Mouse (Mus musculus) G1E-ER4 (cell line): ENCODE data around the gene Mmp28. TPM values are rescaled to one million over a fixed set of nuclear protein-coding genes. Genes with fewer than 3 reads are reported as not detected.

Experiments
- GATA1 ChIP-seq: IDR thresholded peaks from one replicate; pipeline ENCODE4 v1.8.0; 2012; ENCODE audit warnings: low read length, inconsistent platforms
- polyA plus RNA-seq: library from polyadenylated mRNA; stranded (reverse); fragments of >175 nt; gene quantifications from 2 replicates; pipeline ENCODE4 v1.2.3, GENCODE M21; 2012

Mmp28 gene
- polyA plus RNA-seq = not detected in 2 replicates

DNA sequence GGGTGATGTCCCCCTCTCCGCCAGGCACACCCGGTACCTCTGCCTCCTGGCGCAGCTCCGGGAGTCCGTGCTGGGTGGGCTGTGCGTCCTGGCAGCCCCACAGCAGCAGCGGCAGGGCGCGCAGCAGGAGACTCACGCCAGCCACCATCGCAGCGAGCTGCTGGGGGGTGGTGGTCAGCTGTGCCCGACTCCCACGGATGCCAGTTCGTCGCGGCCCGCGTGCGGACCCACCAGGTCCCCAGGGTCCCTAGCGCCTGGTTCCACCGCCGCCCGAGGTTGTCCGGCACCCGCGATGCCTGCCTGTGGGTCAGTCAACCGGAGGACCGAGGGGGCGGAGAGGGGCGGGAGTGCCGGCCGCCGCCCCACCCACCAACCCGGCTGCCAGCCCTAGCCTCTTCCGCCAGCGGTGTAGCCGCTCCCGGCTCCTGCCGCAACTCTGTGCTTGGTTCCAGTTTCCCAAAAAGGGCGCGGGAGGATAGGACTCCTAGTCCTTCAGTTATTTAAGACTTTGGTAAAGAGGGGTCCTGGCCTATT is at the start of gene Mmp28:
TSS of gene Mmp28 (minus strand) at position 361 of the 534 bp plus-strand sequence.
- no peak for TF ChIP-seq GATA1

DNA sequence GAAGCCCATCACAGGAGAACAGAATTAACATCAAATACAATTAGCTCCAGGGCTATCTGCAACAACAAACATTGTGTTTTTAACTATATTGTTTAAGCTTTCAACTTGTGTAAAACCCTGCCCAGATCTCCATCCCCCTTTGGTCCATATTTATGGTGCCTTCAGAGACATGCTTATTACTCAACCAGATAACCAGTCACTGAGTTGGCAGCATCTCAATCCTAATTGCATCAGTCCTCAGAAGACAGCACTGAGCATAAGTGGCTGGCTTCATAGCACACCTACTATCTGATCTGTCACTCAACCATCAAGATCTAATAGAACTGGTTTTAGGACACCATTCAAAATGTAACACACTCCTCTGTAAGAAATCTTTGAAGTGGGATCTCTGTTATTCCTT is 46.6 kb upstream of the Mmp28 start:
- no peak for TF ChIP-seq GATA1

DNA sequence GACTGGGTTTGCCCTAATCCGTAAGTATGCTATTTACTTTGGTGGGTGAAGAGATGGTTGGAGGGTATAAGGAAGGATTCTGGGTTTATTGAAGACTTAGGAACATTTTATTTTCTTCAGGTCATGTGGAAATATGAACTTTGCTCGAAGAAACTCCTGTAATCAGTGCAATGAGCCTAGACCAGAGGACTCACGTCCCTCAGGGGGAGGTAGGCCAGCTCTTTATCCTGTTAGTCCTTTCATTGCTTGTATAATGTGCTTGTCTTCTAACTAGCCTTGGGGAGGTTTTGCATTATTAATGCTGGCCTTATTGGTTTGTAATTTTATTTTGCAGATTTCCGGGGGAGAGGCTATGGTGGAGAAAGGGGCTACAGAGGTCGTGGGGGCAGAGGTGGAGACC is 41.4 kb upstream of the Mmp28 start:
- no peak for TF ChIP-seq GATA1

DNA sequence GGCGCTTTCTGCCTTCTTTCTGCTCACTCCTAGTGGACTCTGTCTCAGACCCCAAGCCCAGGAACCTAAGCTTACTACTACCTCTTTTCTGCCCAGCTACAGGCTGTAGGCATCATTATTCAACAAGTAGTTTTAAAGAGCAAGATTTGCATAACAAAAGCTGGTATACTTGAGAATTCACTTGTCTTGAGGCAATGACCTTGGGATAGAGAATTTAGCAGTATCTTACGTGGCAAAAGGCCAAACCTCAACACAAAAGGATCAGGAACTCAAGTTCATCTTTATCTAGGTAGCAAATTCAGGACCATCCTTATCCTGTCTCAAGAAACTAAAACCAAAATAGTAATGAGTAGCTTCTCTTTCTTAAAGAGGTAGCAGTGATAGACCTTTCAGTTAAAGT is 32.7 kb upstream of the Mmp28 start:
- no peak for TF ChIP-seq GATA1

DNA sequence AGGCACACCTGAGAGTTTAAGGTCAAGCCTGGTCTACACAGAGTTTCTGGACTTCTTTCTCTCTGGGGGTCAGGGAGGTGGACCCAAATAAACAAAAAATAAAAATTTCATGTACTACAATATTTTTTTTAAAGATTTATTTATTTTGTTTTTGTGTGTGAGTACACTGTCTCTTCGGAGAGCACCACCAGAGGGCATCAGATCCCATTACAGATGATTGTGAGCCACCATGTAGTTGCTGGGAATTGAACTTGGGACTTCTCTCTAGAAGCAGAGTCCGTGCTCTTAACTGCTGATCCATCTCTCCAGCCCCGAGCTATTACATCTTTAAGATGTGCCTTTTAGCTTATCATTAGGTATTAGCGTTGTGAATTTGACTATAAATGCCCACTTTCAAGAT is 28.6 kb upstream of the Mmp28 start:
- TF ChIP-seq GATA1 = no peak

DNA sequence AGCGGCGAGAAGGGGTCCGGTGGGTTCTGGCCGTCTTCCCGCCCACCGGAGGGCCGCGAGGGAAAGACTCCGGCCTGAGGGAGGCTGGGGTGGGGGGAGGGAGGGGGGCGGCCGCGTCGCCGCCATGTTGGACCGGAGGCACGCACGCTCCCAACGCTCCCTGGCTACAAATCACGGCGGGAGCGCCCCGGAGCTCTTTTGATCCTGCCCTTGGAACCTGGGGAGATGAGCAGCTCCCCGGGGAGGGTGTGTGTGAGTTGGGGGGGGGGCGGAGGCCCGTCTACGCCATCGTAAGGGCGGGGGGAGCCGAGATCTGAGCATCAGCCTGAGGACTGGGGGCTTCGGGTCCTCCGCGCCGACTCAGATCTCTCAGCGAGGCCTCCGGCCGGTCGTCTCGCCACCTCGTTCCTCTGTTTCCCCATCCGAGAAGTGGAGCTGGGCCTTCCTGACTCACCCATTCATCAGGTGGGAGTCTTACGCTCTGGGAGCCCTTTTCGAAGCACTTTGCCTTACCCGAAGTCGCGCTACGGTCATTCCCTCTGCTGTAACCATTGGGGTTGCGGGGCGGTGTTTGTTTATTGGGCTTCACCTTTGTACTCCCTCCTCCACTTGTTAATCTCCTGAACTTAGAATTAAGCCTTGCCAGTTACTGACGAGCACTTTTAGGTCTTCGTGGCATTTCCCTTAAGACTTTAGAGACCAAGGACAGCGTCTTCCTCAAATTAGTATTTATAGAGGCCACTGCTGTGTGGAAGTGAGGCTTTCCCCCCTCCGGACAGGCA is 10.6 kb upstream of the Mmp28 start:
- no peak for TF ChIP-seq GATA1

DNA sequence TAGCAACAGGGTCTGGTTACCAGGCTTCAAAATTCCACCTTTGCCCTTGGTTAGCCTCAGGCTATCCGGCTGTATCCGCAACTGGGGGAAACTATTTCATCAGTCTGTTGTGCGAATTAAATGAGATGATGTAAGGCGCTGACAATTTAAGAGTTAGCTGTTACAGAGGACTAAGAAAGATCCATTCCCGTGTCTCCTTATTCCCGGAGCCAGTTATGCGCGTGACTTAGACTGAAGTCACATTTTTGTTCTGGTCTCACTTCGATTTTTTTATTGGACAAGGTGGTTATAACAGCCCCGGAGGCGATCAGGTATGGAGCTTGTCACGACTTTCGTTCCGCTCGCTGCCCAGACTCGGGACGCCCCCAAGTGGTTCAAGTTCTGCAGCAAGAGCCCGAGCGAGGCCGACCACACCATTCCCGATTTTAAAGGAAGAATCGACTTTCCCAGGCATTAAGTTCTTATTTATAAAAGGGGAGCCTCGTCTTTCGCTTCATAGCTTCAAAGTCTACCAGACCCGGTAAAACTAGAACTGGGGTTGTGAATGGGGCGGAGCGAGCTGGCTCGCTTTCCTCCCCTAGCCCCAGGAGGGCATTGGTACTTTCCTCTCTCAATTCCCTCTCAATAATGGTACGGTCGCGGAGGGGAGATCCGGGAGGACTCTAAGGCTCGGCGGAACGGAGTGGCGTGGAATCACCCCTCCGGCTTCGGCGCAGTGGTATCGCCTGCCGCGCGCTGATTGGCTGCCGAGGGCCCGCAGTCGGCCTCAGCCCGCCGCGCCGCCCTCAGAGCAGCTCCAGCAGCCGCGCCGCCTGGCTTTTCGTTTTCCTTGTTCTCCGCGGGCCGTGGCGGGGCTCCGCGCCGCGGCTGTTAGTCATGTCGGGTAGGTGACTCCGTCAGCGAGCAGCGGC is 9.7 kb upstream of the Mmp28 start, which contains the start of gene Taf15:
TSS of gene Taf15 (plus strand) at position 763 of the 911 bp plus-strand sequence.
- no peak for TF ChIP-seq GATA1

DNA sequence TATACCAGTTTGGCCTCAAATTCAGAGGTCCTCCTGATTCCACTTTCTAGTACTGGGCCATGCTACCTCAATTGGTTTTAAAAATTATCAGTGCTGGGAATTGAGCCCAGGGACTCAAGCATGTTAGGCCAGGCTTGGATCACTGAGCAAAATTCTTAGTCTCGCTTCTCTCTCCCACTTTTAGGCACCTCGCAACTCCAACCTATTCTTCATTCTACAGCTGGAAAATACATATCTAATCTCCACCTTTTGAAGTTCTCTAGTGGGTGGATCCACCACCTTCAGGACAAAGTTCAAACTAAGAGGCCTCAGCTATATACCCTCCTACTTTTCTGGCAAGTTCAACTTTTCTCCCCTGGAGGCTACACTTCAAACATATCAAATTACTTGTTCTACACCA is 8.9 kb upstream of the Mmp28 start:
- no peak for TF ChIP-seq GATA1

DNA sequence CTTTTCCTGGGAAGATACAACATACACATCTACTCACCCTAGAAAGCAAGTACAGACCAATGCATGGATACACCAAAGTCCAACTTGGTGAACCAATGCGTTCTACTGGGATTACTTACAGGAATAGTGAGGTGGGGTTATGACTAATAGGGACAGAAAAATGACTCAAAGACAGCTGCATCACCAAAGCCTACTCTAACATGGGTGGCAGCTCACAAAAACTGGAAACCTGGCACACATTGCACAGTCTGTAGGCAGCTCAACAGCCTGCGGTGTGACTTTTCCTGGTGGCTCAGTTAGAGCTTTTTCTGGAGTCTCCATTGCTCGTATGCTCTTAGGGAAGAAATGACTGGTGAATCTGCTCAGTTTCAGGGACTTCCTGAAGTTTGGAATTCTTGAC is 5.9 kb upstream of the Mmp28 start:
- TF ChIP-seq GATA1 = no peak

DNA sequence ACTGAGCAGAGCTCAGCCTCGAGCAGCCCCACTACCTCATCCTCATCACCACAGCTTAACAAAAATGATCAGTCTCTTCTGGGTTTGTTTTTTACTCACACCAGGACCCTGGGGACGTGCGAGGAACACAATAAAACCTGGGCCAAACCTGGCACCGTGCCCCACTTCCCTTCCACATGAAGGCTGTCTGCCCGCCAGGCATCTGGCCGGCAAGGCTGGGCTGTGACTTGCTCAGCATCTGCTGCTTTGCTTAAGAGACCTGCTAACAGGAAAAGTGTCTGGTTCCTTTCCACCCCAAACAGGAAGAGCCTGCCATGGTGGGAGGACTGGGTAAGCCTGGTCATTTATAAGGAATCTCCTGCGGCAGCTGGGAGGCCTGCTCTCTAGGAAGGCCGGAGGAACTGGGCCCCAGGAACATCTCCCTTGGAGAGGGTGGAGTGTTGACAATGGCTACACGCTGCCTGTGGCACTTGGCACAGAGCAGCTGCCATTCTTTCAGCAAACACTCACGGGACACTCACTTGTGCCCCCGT is 4.3 kb upstream of the Mmp28 start:
- TF ChIP-seq GATA1 = no peak

DNA sequence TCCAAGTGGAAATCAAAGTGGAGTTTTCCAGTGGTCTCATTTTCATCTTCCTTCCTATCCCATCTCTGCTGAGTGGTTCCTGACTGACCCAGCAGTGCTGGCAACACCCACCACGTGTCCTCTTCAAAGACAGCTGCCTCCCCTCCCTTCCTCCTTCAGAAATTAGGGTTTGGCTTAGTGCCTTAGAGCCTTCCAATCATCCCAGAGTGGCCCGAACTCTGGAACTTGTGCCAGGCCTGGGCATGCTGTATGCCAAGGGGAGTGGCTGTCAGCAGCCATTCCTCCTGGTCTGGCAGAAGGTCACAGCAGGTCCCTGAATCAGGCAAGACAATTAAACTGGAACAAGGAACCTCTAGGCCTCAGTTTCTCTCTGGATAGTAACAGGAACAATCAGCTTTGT is 3.1 kb upstream of the Mmp28 start:
- TF ChIP-seq GATA1 = no peak

DNA sequence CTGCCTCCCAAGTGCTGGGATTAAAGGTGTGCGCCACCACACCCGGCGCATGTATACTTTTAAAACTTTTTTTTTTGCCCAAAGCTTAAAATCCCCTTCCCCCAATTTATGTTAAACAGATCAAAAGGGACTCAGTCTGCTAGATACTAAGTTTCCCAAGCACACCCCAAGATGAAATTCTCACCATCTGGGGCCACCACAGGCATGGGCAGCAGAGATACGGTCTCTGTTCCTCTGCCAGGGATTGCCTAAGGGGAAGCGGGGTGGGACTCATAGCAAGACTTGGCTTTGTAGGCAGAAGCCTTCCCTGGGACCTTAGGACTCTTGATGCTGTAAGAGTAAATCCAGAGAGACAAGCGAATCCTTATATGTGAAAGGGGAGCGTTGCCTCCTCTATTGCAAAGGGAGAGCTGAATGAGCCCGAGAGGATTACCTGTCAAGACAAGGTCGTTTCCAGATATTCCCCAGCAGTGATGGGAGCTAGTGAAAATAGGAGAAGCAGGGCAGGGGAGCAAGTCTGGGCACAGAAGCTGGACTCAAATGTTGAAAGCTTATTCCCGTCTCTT is 1.3 kb downstream of the Mmp28 start:
- TF ChIP-seq GATA1 = no peak

DNA sequence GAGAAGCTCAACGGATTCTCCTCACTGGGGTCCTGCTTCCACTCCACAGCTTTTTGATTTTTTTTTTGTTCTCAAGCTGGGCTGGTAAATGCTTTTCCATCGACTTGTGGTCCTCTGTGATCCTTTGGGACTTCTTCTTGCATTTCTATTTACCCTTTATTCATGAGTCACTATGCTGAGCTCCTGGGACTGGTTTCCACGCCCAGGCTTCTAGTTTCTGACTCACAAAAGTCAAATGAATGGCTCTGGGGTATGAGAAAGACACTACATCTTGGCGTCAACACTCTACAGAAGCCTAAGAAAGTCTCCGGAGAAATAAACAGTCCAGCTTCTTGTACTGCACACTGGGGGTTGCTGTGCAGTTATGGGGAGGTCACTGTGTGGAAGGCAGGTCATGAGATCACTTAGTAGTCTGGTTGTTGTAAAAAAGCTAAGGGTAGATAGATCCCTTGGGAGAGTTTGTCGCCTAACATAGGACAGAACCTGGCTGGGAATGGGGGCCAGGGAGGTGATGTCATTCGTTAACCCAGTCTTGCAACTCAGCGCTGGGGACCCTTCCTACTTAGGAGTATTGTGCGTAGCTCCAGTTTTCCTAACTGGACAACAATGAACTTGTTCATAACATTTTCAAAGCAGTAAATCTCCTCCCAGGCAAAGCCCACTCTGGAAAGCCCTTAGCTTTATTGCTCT is 4.8 kb downstream of the Mmp28 start:
- no peak for TF ChIP-seq GATA1

DNA sequence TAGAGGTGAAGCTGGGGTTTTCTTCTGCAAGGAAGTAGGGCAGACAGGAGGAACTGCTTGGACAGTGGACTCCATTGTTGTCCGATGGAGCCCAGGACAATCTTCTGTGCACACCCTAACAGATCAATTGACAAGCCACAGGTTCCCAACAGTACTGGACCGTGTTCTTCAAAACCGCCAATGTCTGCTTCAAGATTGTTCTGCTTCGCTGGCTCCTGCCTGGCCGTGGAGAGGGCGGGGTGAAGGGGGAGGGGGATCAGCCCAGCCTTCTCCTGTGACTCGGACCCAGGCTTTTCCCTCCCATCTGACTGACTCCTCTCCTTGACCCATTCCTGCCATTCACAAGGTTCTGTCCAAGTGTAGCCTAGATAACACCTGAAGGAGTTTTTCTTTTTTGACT is 5.6 kb downstream of the Mmp28 start:
- TF ChIP-seq GATA1 = no peak

DNA sequence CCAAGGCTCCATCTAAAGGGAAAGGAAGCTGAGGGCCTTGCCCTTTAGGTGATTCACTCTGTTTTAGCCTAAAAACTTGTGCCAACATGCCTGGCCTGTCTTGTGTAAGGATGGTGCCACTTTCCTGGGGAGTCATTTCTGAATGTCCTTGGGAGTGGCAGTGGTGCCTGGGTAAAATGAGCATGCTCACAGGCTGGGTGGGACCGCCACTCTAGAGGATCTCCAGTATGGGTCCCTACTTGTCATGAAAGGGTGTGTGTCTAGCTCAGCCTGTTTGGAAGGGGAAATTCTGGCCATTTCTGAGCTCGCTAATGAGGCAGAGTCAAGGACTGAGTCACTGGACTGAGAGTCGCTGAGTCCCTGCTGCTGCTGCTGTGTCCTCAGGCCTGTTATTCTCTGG is 7.3 kb downstream of the Mmp28 start:
- TF ChIP-seq GATA1 = no peak
